In genomic region chr2:25293706-25294105, GRCm38 (mm10) we compare ENCODE assay signal across 33 mouse cellular contexts. TPM values are rescaled to one million over a fixed set of nuclear protein-coding genes. Genes with fewer than 3 reads are reported as not detected.
"Had no signal": no experiment of that assay in that cellular context is flagged by ENCODE, and none has a peak within 500 bp of the region (broad histone marks: within the 10 kb centered on the region; RNA-seq: fewer than 3 reads in every experiment).

No protein-coding gene starts in this region.

- H3K4me3 ChIP-seq: heart, embryonic 10.5 days; heart, embryonic 12.5 days; hindbrain, embryonic 10.5 days; hindbrain, embryonic 12.5 days; intestine, embryonic 15.5 days; left cerebral cortex, adult 2 months; limb, embryonic 10.5 days; limb, embryonic 12.5 days; liver, embryonic 13.5 days; liver, embryonic 15.5 days had no signal

- DNase-seq: gastrocnemius, postnatal 10 days; gastrocnemius, postnatal 25 days; heart, adult 18-20 months; heart, postnatal 10 days; heart, postnatal 4 days; kidney, adult 18-20 months; kidney, adult 8-10 months; kidney, postnatal 10 days; kidney, postnatal 25 days; kidney, postnatal 4 days; layer of hippocampus, adult 9-11 months; liver; liver, embryonic 13.5 days; liver, postnatal 0 days had no signal

- ATAC-seq: hindbrain, embryonic 16.5 days; inflammation-experienced regulatory T-cells, adult 6 months; intestine, embryonic 15.5 days; intestine, postnatal 0 days; liver, postnatal 0 days had no signal

- H3K27ac ChIP-seq: heart, embryonic 10.5 days; hindbrain, embryonic 10.5 days; hindbrain, embryonic 12.5 days; hindbrain, embryonic 14.5 days; intestine, embryonic 15.5 days; limb, embryonic 10.5 days; limb, embryonic 12.5 days; liver, embryonic 13.5 days; liver, embryonic 15.5 days had no signal

RNA-seq across cellular contexts. Expression of gene Lrrc26, which starts 4.0 kb away (rescaled TPM):
- polyA plus RNA-seq: heart, embryonic 10.5 days; heart, embryonic 12.5 days; heart, embryonic 14.5 days; hindbrain, embryonic 10.5 days; hindbrain, embryonic 12.5 days; hindbrain, embryonic 14.5 days; inflammation-experienced regulatory T-cells, adult 6 months; kidney, embryonic 14.5 days; kidney, embryonic 16.5 days; limb, embryonic 10.5 days; limb, embryonic 12.5 days; liver, embryonic 11.5 days; liver, embryonic 13.5 days; liver, embryonic 15.5 days; liver, postnatal 0 days had no signal

RNA-seq across cellular contexts. Expression of gene Tmem210, which starts 5.8 kb away (rescaled TPM):
- polyA plus RNA-seq: heart, embryonic 10.5 days; heart, embryonic 12.5 days; heart, embryonic 14.5 days; heart, embryonic 16.5 days; hindbrain, embryonic 10.5 days; hindbrain, embryonic 12.5 days; hindbrain, embryonic 14.5 days; hindbrain, embryonic 16.5 days; inflammation-experienced regulatory T-cells, adult 6 months; intestine, embryonic 15.5 days; intestine, postnatal 0 days; kidney, embryonic 14.5 days; kidney, embryonic 16.5 days; limb, embryonic 10.5 days; limb, embryonic 12.5 days; limb, embryonic 14.5 days; liver, embryonic 11.5 days; liver, embryonic 13.5 days; liver, embryonic 15.5 days; liver, postnatal 0 days had no signal

RNA-seq across cellular contexts. Expression of gene Grin1, which starts 25.3 kb away (rescaled TPM):
- polyA plus RNA-seq: heart, embryonic 12.5 days; heart, embryonic 14.5 days; heart, embryonic 16.5 days; inflammation-experienced regulatory T-cells, adult 6 months; liver, embryonic 15.5 days; liver, postnatal 0 days had no signal
